Mouse (Mus musculus) central nervous system, embryonic 11.5 days (tissue): Measurements from ENCODE around the gene Hps1. TPM values are rescaled to one million over a fixed set of nuclear protein-coding genes. Genes with fewer than 3 reads are reported as not detected.

ENCODE experiments used
- polyA plus RNA-seq: library from polyadenylated mRNA; depleted of rRNA; stranded (reverse); fragments of >200 nt; gene quantifications from 2 replicates; pipeline ENCODE4 v1.2.3, GENCODE M21; 2012; rRNA removed

Gene Hps1
- polyA plus RNA-seq = 19.7 and 21.2 TPM in 2 replicates

GRCm38 (mm10) chr19:42779531-42780155 is at the start of gene Hps1:
Hps1 (minus strand) TSS chr19:42779978.

GRCm38 (mm10) chr19:42752363-42752931 is 27.3 kb downstream of the Hps1 start, which contains the start of gene Pyroxd2:
Pyroxd2 (minus strand) TSS chr19:42752775.

Other genes with a start within 250 kb of the Hps1 start
- gene Loxl4, start 167.2 kb downstream of the Hps1 start, polyA plus RNA-seq = 0.16 and 0.58 TPM in 2 replicates
- gene Pyroxd2, start 27.2 kb downstream of the Hps1 start, polyA plus RNA-seq = 1.7 and 2.0 TPM in 2 replicates